Mouse (Mus musculus): ENCODE results near the gene Asb10. TPM values are rescaled to one million over a fixed set of nuclear protein-coding genes. Genes with fewer than 3 reads are reported as not detected.

Gene Asb10
- polyA plus RNA-seq, 1 experiment from 2014 or later: 0.18 TPM

DNA sequence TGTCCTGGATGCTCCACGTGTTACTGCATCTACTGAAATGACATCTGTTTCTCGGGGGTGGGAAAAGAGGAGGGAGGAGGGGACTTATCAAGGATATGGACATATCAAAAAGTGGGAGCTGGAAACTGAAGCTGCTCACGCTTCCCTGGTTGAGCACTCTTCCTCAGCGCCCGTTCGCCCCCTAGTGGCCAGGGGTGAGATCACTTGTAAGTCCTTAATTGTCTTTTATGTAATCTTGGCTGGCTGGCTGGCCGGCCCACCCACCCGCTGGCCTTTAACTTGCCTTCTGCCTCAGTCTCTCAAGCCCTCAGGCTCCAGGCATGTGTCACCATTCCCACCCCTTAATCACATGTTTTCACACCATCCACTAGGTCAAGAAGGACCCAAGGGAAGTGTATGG lies 54.7 kb downstream of the Asb10 start:
- Histone ChIP-seq H3K4me2 (ENCODE audit: low read length) (no peak overlapping the region), H3K4me1 (ENCODE audit: control insufficient read depth, insufficient read depth, low read depth, low read length) (peaks cover 28% of the 10 kb centered on the region), H3K27ac (ENCODE audit: low read depth, low read length) (0 out of 2 replicates have a peak overlapping the region, but pooled peaks have one; percentile 10), H3K27me3 (replicated peaks; ENCODE audit: control insufficient read depth, insufficient read depth, low read length) (no peaks in the 10 kb centered on the region), H3K4me3 (ENCODE audit: low read length) (no peak overlapping the region), H3K9me3 (ENCODE audit: control insufficient read depth, low read length) (no peaks in the 10 kb centered on the region), H3K9ac (ENCODE audit: low read depth, low read length) (no peak overlapping the region), H3K36me3 (ENCODE audit: control insufficient read depth, insufficient read depth, low read length) (peaks cover 45% of the 10 kb centered on the region)
- ATAC-seq: 0 out of 2 replicates have a peak, but pooled peaks have one; percentile 8
- WGBS: 3% methylated on average over 8 of the region's 8 CpGs

DNA sequence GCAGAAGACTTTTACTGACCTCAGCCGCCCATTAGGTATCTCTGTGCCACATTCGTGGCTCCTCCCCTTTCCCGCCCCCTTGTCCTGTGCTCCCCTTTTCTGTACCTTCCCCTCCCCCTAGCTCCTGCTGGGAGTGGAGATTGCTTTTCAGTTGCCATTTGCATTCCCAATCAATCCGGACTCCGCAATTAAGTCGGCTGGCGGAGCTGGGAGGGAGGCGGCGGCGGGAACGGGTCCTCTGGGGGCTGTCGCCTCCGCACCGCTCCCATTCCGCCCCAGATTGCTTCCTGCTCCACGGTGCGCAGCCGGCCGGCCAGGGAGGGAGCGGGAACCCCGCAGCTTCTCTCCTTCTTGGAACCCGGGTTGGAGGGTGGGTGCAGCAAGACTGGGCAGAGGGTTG lies 55.8 kb downstream of the Asb10 start:
- H3K36me3 ChIP-seq (ENCODE audit: control insufficient read depth, insufficient read depth, low read length): peaks cover 43% of the 10 kb centered on the region
- 0 out of 2 replicates have a peak, but pooled peaks have one; percentile 16 for ATAC-seq
- no peaks in the 10 kb centered on the region for H3K27me3 ChIP-seq (replicated peaks; ENCODE audit: control insufficient read depth, insufficient read depth, low read length)
- H3K4me2 ChIP-seq (ENCODE audit: low read length): peak overlapping the region; percentile 35
- H3K9me3 ChIP-seq (ENCODE audit: control insufficient read depth, low read length): no peaks in the 10 kb centered on the region
- peaks cover 25% of the 10 kb centered on the region for H3K4me1 ChIP-seq (ENCODE audit: control insufficient read depth, insufficient read depth, low read depth, low read length)
- WGBS: 14% methylated on average over 22 of the region's 22 CpGs
- H3K27ac ChIP-seq (ENCODE audit: low read depth, low read length): peak overlapping the region; percentile 59; the same call in 1 of the 2 replicates
- no peak overlapping the region for H3K4me3 ChIP-seq (ENCODE audit: low read length)
- peak overlapping the region; percentile 41 for H3K9ac ChIP-seq (ENCODE audit: low read depth, low read length)

GRCm38 (mm10) chr5:24483326-24483725 lies 57.5 kb downstream of the Asb10 start:
- H3K4me1 ChIP-seq (ENCODE audit: control insufficient read depth, insufficient read depth, low read depth, low read length): peaks cover 23% of the 10 kb centered on the region

More at GRCm38 (mm10) chr5:24483326-24483725, 57.5 kb downstream of the Asb10 start:
- Histone ChIP-seq H3K9ac (ENCODE audit: low read depth, low read length) (no peak overlapping the region), H3K27ac (ENCODE audit: low read depth, low read length) (no peak overlapping the region), H3K27me3 (replicated peaks; ENCODE audit: control insufficient read depth, insufficient read depth, low read length) (no peaks in the 10 kb centered on the region), H3K36me3 (ENCODE audit: control insufficient read depth, insufficient read depth, low read length) (peaks cover 43% of the 10 kb centered on the region), H3K9me3 (ENCODE audit: control insufficient read depth, low read length) (no peaks in the 10 kb centered on the region), H3K4me2 (ENCODE audit: low read length) (no peak overlapping the region), H3K4me3 (ENCODE audit: low read length) (no peak overlapping the region)
- peak; percentile 27; the same call in 1 of the 2 replicates for ATAC-seq
- WGBS: 28% methylated on average over 11 of the region's 11 CpGs

Other genes with a start within 250 kb of the Asb10 start
- 13.0 and 14.0 TPM in 2 replicates for gene Kcnh2, start 189.4 kb downstream of the Asb10 start, polyA plus RNA-seq (2015; fragmentation: Nextera tagmentation; extraction: Ambion mirVana)
- gene Nos3, start 176.2 kb downstream of the Asb10 start, polyA plus RNA-seq (2015; fragmentation: Nextera tagmentation; extraction: Ambion mirVana): 8.6 and 11.0 TPM in 2 replicates
- gene Atg9b, start 148.8 kb downstream of the Asb10 start, polyA plus RNA-seq (2015; fragmentation: Nextera tagmentation; extraction: Ambion mirVana): 3.6 and 4.6 TPM in 2 replicates
- 52.4 and 53.7 TPM in 2 replicates for gene Abcb8, start 147.3 kb downstream of the Asb10 start, polyA plus RNA-seq (2015; fragmentation: Nextera tagmentation; extraction: Ambion mirVana)
- gene Asic3, start 127.6 kb downstream of the Asb10 start, polyA plus RNA-seq (2015; fragmentation: Nextera tagmentation; extraction: Ambion mirVana): 0.85 and 1.0 TPM in 2 replicates
- 139 and 140 TPM in 2 replicates for gene Cdk5, start 117.4 kb downstream of the Asb10 start, polyA plus RNA-seq (2015; fragmentation: Nextera tagmentation; extraction: Ambion mirVana)
- gene Slc4a2, start 117.1 kb downstream of the Asb10 start, polyA plus RNA-seq (2015; fragmentation: Nextera tagmentation; extraction: Ambion mirVana): 29.0 and 29.8 TPM in 2 replicates
- gene Fastk, start 95.7 kb downstream of the Asb10 start, polyA plus RNA-seq (2015; fragmentation: Nextera tagmentation; extraction: Ambion mirVana): 106 and 107 TPM in 2 replicates
- 61.7 and 63.1 TPM in 2 replicates for gene Tmub1, start 93.1 kb downstream of the Asb10 start, polyA plus RNA-seq (2015; fragmentation: Nextera tagmentation; extraction: Ambion mirVana)
- gene Agap3, start 88.8 kb downstream of the Asb10 start, polyA plus RNA-seq (2015; fragmentation: Nextera tagmentation; extraction: Ambion mirVana): 46.4 and 47.7 TPM in 2 replicates
- gene Gbx1, start 13.8 kb downstream of the Asb10 start, polyA plus RNA-seq (2015; fragmentation: Nextera tagmentation; extraction: Ambion mirVana): 2.3 and 3.0 TPM in 2 replicates
- gene 4931409K22Rik, start 15.8 kb upstream of the Asb10 start, polyA plus RNA-seq (2015; fragmentation: Nextera tagmentation; extraction: Ambion mirVana): 0.13 and 0.15 TPM in 2 replicates
- gene Abcf2, start 36.5 kb upstream of the Asb10 start, polyA plus RNA-seq (2015; fragmentation: Nextera tagmentation; extraction: Ambion mirVana): 80.9 and 84.8 TPM in 2 replicates
- 20.6 and 21.9 TPM in 2 replicates for gene Chpf2, start 45.8 kb upstream of the Asb10 start, polyA plus RNA-seq (2015; fragmentation: Nextera tagmentation; extraction: Ambion mirVana)
- 128 and 133 TPM in 2 replicates for gene Smarcd3, start 83.4 kb upstream of the Asb10 start, polyA plus RNA-seq (2015; fragmentation: Nextera tagmentation; extraction: Ambion mirVana)
- gene Nub1, start 144.6 kb upstream of the Asb10 start, polyA plus RNA-seq (2015; fragmentation: Nextera tagmentation; extraction: Ambion mirVana): 48.8 and 49.5 TPM in 2 replicates
- gene Wdr86, start 189.7 kb upstream of the Asb10 start, polyA plus RNA-seq (2015; fragmentation: Nextera tagmentation; extraction: Ambion mirVana): 8.0 and 10.7 TPM in 2 replicates
- 1.3 and 1.6 TPM in 2 replicates for gene Crygn, start 217.0 kb upstream of the Asb10 start, polyA plus RNA-seq (2015; fragmentation: Nextera tagmentation; extraction: Ambion mirVana)

Measured in hindbrain, embryonic 16.5 days (tissue).